Mouse (Mus musculus): ENCODE measurements around the gene Ccdc190. TPM values are rescaled to one million over a fixed set of nuclear protein-coding genes. Genes with fewer than 3 reads are reported as not detected.

The Ccdc190 gene
- polyA plus RNA-seq, 1 experiment from 2014 or later = 1.1 TPM

DNA sequence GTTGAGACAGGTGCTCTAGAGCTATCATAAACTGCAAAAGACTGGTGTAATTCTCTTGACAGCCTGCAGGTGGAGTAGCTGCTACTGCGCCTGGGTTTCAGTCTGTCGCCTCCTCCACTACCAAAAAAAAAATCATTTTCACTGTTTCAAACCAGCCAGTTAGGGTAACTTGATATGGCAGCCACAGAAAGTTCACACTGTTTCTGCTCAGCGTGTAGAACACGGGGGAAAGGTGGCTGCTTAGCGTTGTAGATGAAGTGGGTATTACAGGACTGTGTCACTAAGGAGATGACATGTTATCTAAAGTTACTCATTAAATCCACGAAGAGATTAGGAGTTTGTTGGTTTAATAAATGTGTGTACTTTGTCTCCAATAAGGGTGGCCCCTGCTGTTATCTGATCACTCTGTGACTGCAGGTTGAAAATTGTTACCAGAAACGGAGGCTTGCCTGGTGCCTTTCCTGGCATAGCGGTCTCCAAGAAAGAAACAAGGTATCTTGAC lies 6.7 kb upstream of the Ccdc190 start:
- ATAC-seq (ENCODE audit: low FRiP score) (no peak), DNase-seq (ENCODE audit: low spot score, missing footprints) (no peak)
- Histone ChIP-seq H3K9ac (ENCODE audit: low read length) (no peak overlapping the region), H3K4me1 (ENCODE audit: control insufficient read depth, insufficient read depth, low read length) (no peaks in the 10 kb centered on the region), H3K4me3 (ENCODE audit: low read depth, low read length) (no peak overlapping the region), H3K36me3 (ENCODE audit: control insufficient read depth, insufficient read depth, low read length) (no peaks in the 10 kb centered on the region), H3K4me2 (no peak overlapping the region), H3K27me3 (ENCODE audit: control insufficient read depth, insufficient read depth, low read length) (no peaks in the 10 kb centered on the region), H3K9me3 (ENCODE audit: control insufficient read depth, low read length) (no peaks in the 10 kb centered on the region), H3K27ac (ENCODE audit: low read depth, low read length) (no peak overlapping the region)
- WGBS = 43% methylated on average over 8 of the region's 8 CpGs

DNA sequence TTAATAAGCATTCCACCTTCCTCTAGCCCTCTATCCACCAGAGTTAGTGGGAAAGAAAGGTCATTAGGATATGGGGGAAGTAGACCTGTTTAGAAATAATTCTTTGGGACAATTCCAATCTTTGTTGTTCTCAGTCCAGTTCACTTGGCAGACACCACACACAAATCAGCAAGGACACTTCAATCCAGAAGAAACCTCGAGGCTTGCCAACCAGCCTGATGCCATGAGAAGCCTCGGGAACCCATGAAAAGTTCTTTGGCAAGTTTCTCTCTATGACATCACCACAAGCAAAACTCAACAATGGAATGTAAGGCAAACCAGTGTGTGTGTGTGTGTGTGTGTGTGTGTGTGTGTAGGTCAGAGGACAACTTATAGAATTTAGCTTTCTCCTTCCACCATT lies 3.9 kb upstream of the Ccdc190 start:
- WGBS = 89% methylated on average over 2 of the region's 2 CpGs
- DNase-seq (ENCODE audit: low spot score, missing footprints) = no peak
- no peak overlapping the region for H3K4me2 ChIP-seq
- no peak overlapping the region for H3K27ac ChIP-seq (ENCODE audit: low read depth, low read length)
- ATAC-seq (ENCODE audit: low FRiP score) = no peak
- H3K36me3 ChIP-seq (ENCODE audit: control insufficient read depth, insufficient read depth, low read length) = no peaks in the 10 kb centered on the region
- peaks cover 9% of the 10 kb centered on the region; the same call in 1 of the 2 replicates for H3K4me1 ChIP-seq (ENCODE audit: control insufficient read depth, insufficient read depth, low read length)
- H3K9ac ChIP-seq (ENCODE audit: low read length) = no peak overlapping the region
- H3K9me3 ChIP-seq (ENCODE audit: control insufficient read depth, low read length) = no peaks in the 10 kb centered on the region
- no peaks in the 10 kb centered on the region for H3K27me3 ChIP-seq (ENCODE audit: control insufficient read depth, insufficient read depth, low read length)
- H3K4me3 ChIP-seq (ENCODE audit: low read depth, low read length) = no peak overlapping the region

DNA sequence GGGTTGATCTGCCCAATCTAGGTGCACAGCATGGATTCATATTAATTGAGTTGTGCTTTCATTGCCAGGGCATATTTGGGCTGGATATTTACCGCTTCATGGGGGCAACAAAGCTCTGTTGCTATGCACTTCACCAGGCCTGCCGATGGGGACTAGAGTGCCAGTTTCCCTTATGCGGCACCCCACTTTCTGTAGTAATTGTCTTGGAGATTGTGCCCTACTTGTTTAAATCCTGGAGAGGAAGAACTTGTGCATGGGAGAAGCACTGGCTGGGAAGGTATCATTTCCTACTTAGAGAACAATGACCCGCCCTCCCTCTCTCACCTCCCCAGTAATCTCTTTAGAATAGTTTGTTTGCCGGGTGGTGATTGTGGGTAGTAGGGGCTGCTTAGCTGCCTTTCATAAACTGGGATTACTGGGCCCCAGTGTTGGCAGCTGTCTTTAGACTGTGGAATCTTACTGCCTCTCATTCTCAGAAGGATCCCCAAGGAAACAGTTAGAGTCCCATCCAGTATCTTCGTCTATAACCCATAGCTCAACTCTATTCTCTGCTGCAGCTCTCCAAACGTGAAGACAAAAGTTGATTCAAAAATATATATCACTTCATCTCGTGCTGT lies 587 bp upstream of the Ccdc190 start:
- Histone ChIP-seq H3K4me3 (ENCODE audit: low read depth, low read length) (no peak overlapping the region), H3K9ac (ENCODE audit: low read length) (peak overlapping the region; percentile 47; the same call in 1 of the 2 replicates), H3K9me3 (ENCODE audit: control insufficient read depth, low read length) (no peaks in the 10 kb centered on the region), H3K36me3 (ENCODE audit: control insufficient read depth, insufficient read depth, low read length) (no peaks in the 10 kb centered on the region), H3K27me3 (ENCODE audit: control insufficient read depth, insufficient read depth, low read length) (no peaks in the 10 kb centered on the region), H3K4me1 (ENCODE audit: control insufficient read depth, insufficient read depth, low read length) (peaks cover 11% of the 10 kb centered on the region; the same call in 1 of the 2 replicates), H3K4me2 (peak overlapping the region; percentile 40), H3K27ac (ENCODE audit: low read depth, low read length) (peak overlapping the region; percentile 17; the same call in 1 of the 2 replicates)
- peak; percentile 70 for ATAC-seq (ENCODE audit: low FRiP score)
- WGBS = 28% methylated on average over 8 of the region's 8 CpGs
- peak; percentile 84 for DNase-seq (ENCODE audit: low spot score, missing footprints)

DNA sequence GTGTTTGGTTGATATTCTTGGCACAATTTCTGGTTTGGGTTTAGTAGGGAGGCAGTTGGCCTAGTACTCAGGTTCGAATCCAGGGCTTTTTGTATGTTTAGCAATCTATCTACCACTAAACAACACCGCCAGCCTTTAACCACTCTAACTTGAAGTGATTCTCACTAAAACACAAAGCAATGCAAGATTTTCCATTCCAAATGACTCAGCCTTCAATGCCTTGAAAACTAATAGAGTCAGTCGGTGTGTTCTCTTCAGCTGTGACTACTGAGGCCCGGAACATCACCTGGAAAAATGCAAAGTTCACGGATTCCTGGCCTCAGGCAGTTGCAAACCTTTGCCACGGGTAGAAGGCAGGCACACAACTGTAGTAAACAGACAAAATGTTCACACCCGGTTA lies 3.2 kb downstream of the Ccdc190 start:
- no peak for ATAC-seq (ENCODE audit: low FRiP score)

DNA sequence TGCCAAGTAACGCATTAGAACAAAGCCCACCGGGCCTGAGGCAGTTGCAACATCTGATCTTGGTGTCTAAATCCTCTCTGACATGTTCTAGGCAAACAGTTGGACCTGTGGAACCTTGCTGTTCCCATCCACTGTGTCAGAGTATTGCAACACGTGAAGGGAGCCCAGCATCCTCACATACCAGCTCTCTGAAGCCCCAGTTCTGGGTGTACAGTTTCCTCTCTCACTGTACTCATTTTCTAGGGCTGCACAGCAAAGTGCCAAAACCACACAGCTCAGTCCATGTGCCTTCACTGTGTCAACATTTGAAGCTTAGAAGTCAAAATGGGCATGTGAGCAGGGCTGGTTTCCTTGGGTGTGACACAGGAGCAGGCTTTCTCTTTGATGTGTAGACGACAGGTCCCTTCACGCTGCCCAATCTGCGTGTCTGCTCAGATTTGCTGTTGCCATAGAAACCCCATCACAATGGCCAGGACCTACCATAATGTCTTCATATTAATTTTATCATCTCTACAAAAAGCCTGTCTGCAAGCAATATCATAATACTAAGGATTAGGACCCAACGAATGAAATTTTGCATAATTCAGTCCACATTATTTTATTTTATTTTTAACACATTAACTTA lies 3.8 kb downstream of the Ccdc190 start:
- ATAC-seq (ENCODE audit: low FRiP score) (no peak), DNase-seq (ENCODE audit: low spot score, missing footprints) (no peak)
- H3K4me2 ChIP-seq = no peak overlapping the region
- H3K4me3 ChIP-seq (ENCODE audit: low read depth, low read length) = no peak overlapping the region
- H3K27me3 ChIP-seq (ENCODE audit: control insufficient read depth, insufficient read depth, low read length) = no peaks in the 10 kb centered on the region
- H3K36me3 ChIP-seq (ENCODE audit: control insufficient read depth, insufficient read depth, low read length) = no peaks in the 10 kb centered on the region
- no peak overlapping the region for H3K27ac ChIP-seq (ENCODE audit: low read depth, low read length)
- 67% methylated on average over 7 of the region's 7 CpGs for WGBS
- H3K9me3 ChIP-seq (ENCODE audit: control insufficient read depth, low read length) = no peaks in the 10 kb centered on the region
- H3K4me1 ChIP-seq (ENCODE audit: control insufficient read depth, insufficient read depth, low read length) = peaks cover 21% of the 10 kb centered on the region
- H3K9ac ChIP-seq (ENCODE audit: low read length) = no peak overlapping the region

More for the DNA sequence above, 3.2 kb downstream of the Ccdc190 start:
- Histone ChIP-seq H3K27ac (ENCODE audit: low read depth, low read length) (no peak overlapping the region), H3K4me1 (ENCODE audit: control insufficient read depth, insufficient read depth, low read length) (peaks cover 21% of the 10 kb centered on the region), H3K4me2 (no peak overlapping the region), H3K4me3 (ENCODE audit: low read depth, low read length) (no peak overlapping the region), H3K27me3 (ENCODE audit: control insufficient read depth, insufficient read depth, low read length) (no peaks in the 10 kb centered on the region), H3K9me3 (ENCODE audit: control insufficient read depth, low read length) (no peaks in the 10 kb centered on the region), H3K9ac (ENCODE audit: low read length) (no peak overlapping the region), H3K36me3 (ENCODE audit: control insufficient read depth, insufficient read depth, low read length) (no peaks in the 10 kb centered on the region)
- no peak for DNase-seq (ENCODE audit: low spot score, missing footprints)
- whole genome bisulfite sequencing = 87% methylated on average over 7 of the region's 7 CpGs

DNA sequence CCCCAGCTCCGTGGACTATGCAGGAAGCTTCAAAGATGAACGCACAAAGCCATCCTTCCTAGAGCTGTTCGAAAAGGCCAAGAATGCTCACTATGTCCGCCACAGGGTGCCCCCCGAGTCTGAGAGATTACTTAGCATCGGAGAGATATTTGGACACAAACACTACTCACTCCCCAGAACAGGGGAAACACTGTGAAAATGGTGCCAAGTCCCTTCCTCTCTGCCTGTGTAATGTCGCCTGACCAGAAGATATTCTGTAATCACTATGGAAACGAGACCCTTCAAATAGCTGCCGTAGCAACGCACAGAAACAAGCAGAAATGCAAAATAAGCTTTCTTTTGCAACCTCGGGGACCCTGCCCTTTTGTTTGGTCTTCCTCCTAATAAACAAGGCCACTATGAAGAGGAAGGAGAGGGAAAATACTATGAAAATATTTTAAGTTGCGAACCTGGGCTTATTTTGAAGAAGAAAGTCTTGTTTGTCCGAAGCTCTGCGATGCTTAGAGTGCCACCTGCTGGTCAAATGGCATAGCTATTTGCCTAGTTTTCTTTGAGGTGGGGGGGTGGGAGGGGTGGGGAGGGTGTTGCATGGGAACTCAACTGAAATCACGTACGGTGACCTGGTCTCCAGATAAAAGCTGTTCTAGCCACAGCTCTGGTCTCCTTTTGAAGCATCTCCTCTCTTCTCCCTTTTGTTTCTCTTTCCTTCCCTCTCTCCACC lies 5.7 kb downstream of the Ccdc190 start:
- 0 out of 2 replicates have a peak overlapping the region, but pooled peaks have one; percentile 2 for H3K27ac ChIP-seq (ENCODE audit: low read depth, low read length)
- ATAC-seq (ENCODE audit: low FRiP score) (peak; percentile 79), DNase-seq (ENCODE audit: low spot score, missing footprints) (peak; percentile 93)
- H3K4me3 ChIP-seq (ENCODE audit: low read depth, low read length) = peak overlapping the region; percentile 14; the same call in 1 of the 2 replicates
- 36% methylated on average over 16 of the region's 16 CpGs for WGBS
- H3K4me2 ChIP-seq = peak overlapping the region; percentile 40
- H3K9ac ChIP-seq (ENCODE audit: low read length) = peak overlapping the region; percentile 22; the same call in 1 of the 2 replicates
- peaks cover 12% of the 10 kb centered on the region for H3K4me1 ChIP-seq (ENCODE audit: control insufficient read depth, insufficient read depth, low read length)
- H3K36me3 ChIP-seq (ENCODE audit: control insufficient read depth, insufficient read depth, low read length) = no peaks in the 10 kb centered on the region
- H3K27me3 ChIP-seq (ENCODE audit: control insufficient read depth, insufficient read depth, low read length) = no peaks in the 10 kb centered on the region
- H3K9me3 ChIP-seq (ENCODE audit: control insufficient read depth, low read length) = no peaks in the 10 kb centered on the region

DNA sequence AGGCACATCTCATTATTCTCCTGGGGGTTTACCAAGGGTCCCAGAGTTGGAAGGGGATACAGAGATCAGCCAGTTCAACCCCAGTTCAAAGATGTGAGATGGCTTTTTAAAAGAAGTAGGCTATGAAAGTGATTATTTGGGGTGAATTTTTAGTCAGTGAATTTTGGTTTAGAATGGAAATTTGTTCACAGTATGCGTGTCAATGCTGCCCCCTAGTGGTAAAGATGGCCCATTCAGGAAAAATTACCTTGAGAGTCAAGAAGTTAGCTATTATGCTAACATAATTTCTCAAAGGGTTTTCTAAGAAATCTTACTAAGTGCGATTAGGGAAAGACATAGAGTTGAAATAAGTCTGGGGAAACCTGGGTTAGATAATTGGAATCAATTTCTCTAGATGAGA lies 10.9 kb downstream of the Ccdc190 start:
- Histone ChIP-seq H3K36me3 (ENCODE audit: control insufficient read depth, insufficient read depth, low read length) (no peaks in the 10 kb centered on the region), H3K9me3 (ENCODE audit: control insufficient read depth, low read length) (no peaks in the 10 kb centered on the region), H3K27ac (ENCODE audit: low read depth, low read length) (no peak overlapping the region), H3K4me3 (ENCODE audit: low read depth, low read length) (no peak overlapping the region), H3K4me1 (ENCODE audit: control insufficient read depth, insufficient read depth, low read length) (peaks cover 5% of the 10 kb centered on the region; the same call in 1 of the 2 replicates), H3K4me2 (no peak overlapping the region), H3K27me3 (ENCODE audit: control insufficient read depth, insufficient read depth, low read length) (no peaks in the 10 kb centered on the region), H3K9ac (ENCODE audit: low read length) (no peak overlapping the region)
- 13% methylated on average over 2 of the region's 2 CpGs for WGBS
- DNase-seq (ENCODE audit: low spot score, missing footprints) = peak; percentile 90
- ATAC-seq (ENCODE audit: low FRiP score) = no peak

DNA sequence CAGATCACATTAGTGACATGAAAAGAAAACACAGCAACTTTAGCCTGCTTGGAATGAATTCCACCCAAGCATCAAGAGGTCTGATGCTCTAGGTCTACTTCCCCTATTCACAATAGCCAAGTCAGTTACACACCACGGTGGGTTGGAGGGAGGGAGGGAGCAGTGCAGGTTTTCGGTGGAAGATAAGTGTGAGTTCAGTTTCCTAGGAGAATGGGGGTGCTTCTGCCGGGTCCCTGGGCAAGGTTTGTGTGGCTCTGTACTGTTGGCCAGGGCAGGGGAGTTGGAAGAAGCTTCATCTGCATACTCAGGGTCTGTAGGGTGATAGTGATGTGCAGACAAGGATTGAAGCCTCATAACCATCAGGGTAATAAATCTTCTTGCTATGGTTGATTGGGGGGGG lies 17.6 kb downstream of the Ccdc190 start:
- no peak overlapping the region for H3K4me3 ChIP-seq (ENCODE audit: low read depth, low read length)
- no peaks in the 10 kb centered on the region for H3K4me1 ChIP-seq (ENCODE audit: control insufficient read depth, insufficient read depth, low read length)
- H3K9ac ChIP-seq (ENCODE audit: low read length) = no peak overlapping the region
- H3K27me3 ChIP-seq (ENCODE audit: control insufficient read depth, insufficient read depth, low read length) = no peaks in the 10 kb centered on the region
- ATAC-seq (ENCODE audit: low FRiP score) (no peak), DNase-seq (ENCODE audit: low spot score, missing footprints) (no peak)
- H3K9me3 ChIP-seq (ENCODE audit: control insufficient read depth, low read length) = no peaks in the 10 kb centered on the region
- WGBS = 82% methylated on average over 3 of the region's 3 CpGs
- no peak overlapping the region for H3K4me2 ChIP-seq
- no peaks in the 10 kb centered on the region; the same call in 1 of the 2 replicates for H3K36me3 ChIP-seq (ENCODE audit: control insufficient read depth, insufficient read depth, low read length)
- no peak overlapping the region for H3K27ac ChIP-seq (ENCODE audit: low read depth, low read length)

DNA sequence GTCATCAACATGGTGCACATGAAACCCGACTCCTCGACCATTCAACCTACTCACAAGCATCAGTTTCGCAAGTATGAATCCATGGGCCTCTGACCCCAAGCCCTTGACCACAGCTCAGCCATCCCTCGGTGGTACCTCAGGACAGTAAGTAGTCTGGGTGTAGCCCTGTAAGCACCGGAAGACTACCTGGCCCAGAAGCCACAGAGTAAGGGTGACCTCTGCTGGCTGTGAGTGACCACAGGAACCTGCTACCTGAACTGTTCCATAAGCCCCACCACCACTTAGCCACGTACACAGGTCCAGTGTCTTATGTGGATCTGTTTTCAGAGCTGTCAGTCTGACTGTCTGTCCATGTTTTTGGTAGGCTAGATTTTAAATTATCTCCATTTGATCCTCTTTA lies 19.2 kb downstream of the Ccdc190 start:
- Histone ChIP-seq H3K27ac (ENCODE audit: low read depth, low read length) (no peak overlapping the region), H3K4me3 (ENCODE audit: low read depth, low read length) (no peak overlapping the region), H3K36me3 (ENCODE audit: control insufficient read depth, insufficient read depth, low read length) (peaks cover 6% of the 10 kb centered on the region), H3K27me3 (ENCODE audit: control insufficient read depth, insufficient read depth, low read length) (no peaks in the 10 kb centered on the region), H3K9ac (ENCODE audit: low read length) (no peak overlapping the region), H3K9me3 (ENCODE audit: control insufficient read depth, low read length) (no peaks in the 10 kb centered on the region), H3K4me1 (ENCODE audit: control insufficient read depth, insufficient read depth, low read length) (no peaks in the 10 kb centered on the region), H3K4me2 (no peak overlapping the region)
- 81% methylated on average over 6 of the region's 6 CpGs for WGBS
- DNase-seq (ENCODE audit: low spot score, missing footprints) (no peak), ATAC-seq (ENCODE audit: low FRiP score) (no peak)
